Mouse (Mus musculus): Measurements from ENCODE around the gene Man1c1. TPM values are rescaled to one million over a fixed set of nuclear protein-coding genes. Genes with fewer than 3 reads are reported as not detected.
A peak's percentile ranks its signal among the peaks of the same experiment; 100 is the strongest.

Man1c1 gene
- polyA plus RNA-seq, 1 experiment: 93.7 TPM

GRCm38 (mm10) chr4:134681819-134682218, 22.3 kb downstream of the Man1c1 start:
- TF ChIP-seq POLR2A (IDR thresholded peaks at IDR 0.05; ENCODE audit: borderline replicate concordance, low read depth, low read length) (no peak), CTCF (IDR thresholded peaks at IDR 0.05; ENCODE audit: low read depth, low read length) (peak; percentile 29; the same call in 1 of the 2 replicates)
- Histone ChIP-seq H3K4me1 (ENCODE audit: control insufficient read depth, insufficient read depth, low read length) (peaks cover 63% of the 10 kb centered on the region), H3K27ac (ENCODE audit: insufficient read depth, low read depth, low read length) (no peak overlapping the region), H3K4me3 (ENCODE audit: insufficient read depth, low read length) (no peak overlapping the region)

- H3K4me1 ChIP-seq (ENCODE audit: control insufficient read depth, insufficient read depth, low read length): peaks cover 64% of the 10 kb centered on the region
- TF ChIP-seq CTCF (IDR thresholded peaks at IDR 0.05; ENCODE audit: low read depth, low read length) (no peak), POLR2A (IDR thresholded peaks at IDR 0.05; ENCODE audit: borderline replicate concordance, low read depth, low read length) (no peak)
- no peak overlapping the region for H3K4me3 ChIP-seq (ENCODE audit: insufficient read depth, low read length)
- no peak overlapping the region for H3K27ac ChIP-seq (ENCODE audit: insufficient read depth, low read depth, low read length)
These were observed 26.3 kb downstream of the Man1c1 start for GRCm38 (mm10) chr4:134677556-134678508.

GRCm38 (mm10) chr4:134675800-134676199, 28.3 kb downstream of the Man1c1 start:
- Histone ChIP-seq H3K4me3 (ENCODE audit: insufficient read depth, low read length) (no peak overlapping the region), H3K4me1 (ENCODE audit: control insufficient read depth, insufficient read depth, low read length) (peaks cover 56% of the 10 kb centered on the region), H3K27ac (ENCODE audit: insufficient read depth, low read depth, low read length) (no peak overlapping the region)
- no peak for TF ChIP-seq POLR2A (IDR thresholded peaks at IDR 0.05; ENCODE audit: borderline replicate concordance, low read depth, low read length)
- TF ChIP-seq CTCF (IDR thresholded peaks at IDR 0.05; ENCODE audit: low read depth, low read length): no peak

GRCm38 (mm10) chr4:134674970-134675369, 29.1 kb downstream of the Man1c1 start:
- Histone ChIP-seq H3K4me3 (ENCODE audit: insufficient read depth, low read length) (no peak overlapping the region), H3K4me1 (ENCODE audit: control insufficient read depth, insufficient read depth, low read length) (peaks cover 59% of the 10 kb centered on the region), H3K27ac (ENCODE audit: insufficient read depth, low read depth, low read length) (no peak overlapping the region)
- TF ChIP-seq CTCF (IDR thresholded peaks at IDR 0.05; ENCODE audit: low read depth, low read length) (no peak), POLR2A (IDR thresholded peaks at IDR 0.05; ENCODE audit: borderline replicate concordance, low read depth, low read length) (no peak)

GRCm38 (mm10) chr4:134673882-134674463, 30.1 kb downstream of the Man1c1 start:
- Histone ChIP-seq H3K4me3 (ENCODE audit: insufficient read depth, low read length) (no peak overlapping the region), H3K27ac (ENCODE audit: insufficient read depth, low read depth, low read length) (no peak overlapping the region), H3K4me1 (ENCODE audit: control insufficient read depth, insufficient read depth, low read length) (peaks cover 54% of the 10 kb centered on the region)
- TF ChIP-seq POLR2A (IDR thresholded peaks at IDR 0.05; ENCODE audit: borderline replicate concordance, low read depth, low read length) (no peak), CTCF (IDR thresholded peaks at IDR 0.05; ENCODE audit: low read depth, low read length) (no peak)

GRCm38 (mm10) chr4:134673151-134673550, 30.9 kb downstream of the Man1c1 start:
- Histone ChIP-seq H3K4me3 (ENCODE audit: insufficient read depth, low read length) (no peak overlapping the region), H3K27ac (ENCODE audit: insufficient read depth, low read depth, low read length) (no peak overlapping the region), H3K4me1 (ENCODE audit: control insufficient read depth, insufficient read depth, low read length) (peaks cover 46% of the 10 kb centered on the region)
- TF ChIP-seq CTCF (IDR thresholded peaks at IDR 0.05; ENCODE audit: low read depth, low read length) (no peak), POLR2A (IDR thresholded peaks at IDR 0.05; ENCODE audit: borderline replicate concordance, low read depth, low read length) (no peak)

- peaks cover 39% of the 10 kb centered on the region for H3K4me1 ChIP-seq (ENCODE audit: control insufficient read depth, insufficient read depth, low read length)
- H3K27ac ChIP-seq (ENCODE audit: insufficient read depth, low read depth, low read length): no peak overlapping the region
- H3K4me3 ChIP-seq (ENCODE audit: insufficient read depth, low read length): no peak overlapping the region
- no peak for TF ChIP-seq POLR2A (IDR thresholded peaks at IDR 0.05; ENCODE audit: borderline replicate concordance, low read depth, low read length)
- TF ChIP-seq CTCF (IDR thresholded peaks at IDR 0.05; ENCODE audit: low read depth, low read length): no peak
These were observed 31.8 kb downstream of the Man1c1 start for GRCm38 (mm10) chr4:134672326-134672725.

- TF ChIP-seq CTCF (IDR thresholded peaks at IDR 0.05; ENCODE audit: low read depth, low read length): no peak
- TF ChIP-seq POLR2A (IDR thresholded peaks at IDR 0.05; ENCODE audit: borderline replicate concordance, low read depth, low read length): no peak
- H3K4me1 ChIP-seq (ENCODE audit: control insufficient read depth, insufficient read depth, low read length): peaks cover 33% of the 10 kb centered on the region
- no peak overlapping the region for H3K27ac ChIP-seq (ENCODE audit: insufficient read depth, low read depth, low read length)
- no peak overlapping the region for H3K4me3 ChIP-seq (ENCODE audit: insufficient read depth, low read length)
These were observed 32.4 kb downstream of the Man1c1 start for GRCm38 (mm10) chr4:134671660-134672173.

GRCm38 (mm10) chr4:134669742-134670354, 34.2 kb downstream of the Man1c1 start:
- H3K27ac ChIP-seq (ENCODE audit: insufficient read depth, low read depth, low read length): no peak overlapping the region
- peaks cover 32% of the 10 kb centered on the region for H3K4me1 ChIP-seq (ENCODE audit: control insufficient read depth, insufficient read depth, low read length)
- no peak for TF ChIP-seq POLR2A (IDR thresholded peaks at IDR 0.05; ENCODE audit: borderline replicate concordance, low read depth, low read length)
- TF ChIP-seq CTCF (IDR thresholded peaks at IDR 0.05; ENCODE audit: low read depth, low read length): no peak
- no peak overlapping the region for H3K4me3 ChIP-seq (ENCODE audit: insufficient read depth, low read length)

All from bone marrow macrophage, adult 2 months (primary cell).